Mouse (Mus musculus) embryonic facial prominence, embryonic 14.5 days (tissue): ENCODE measurements around the gene Gprc5a. TPM values are rescaled to one million over a fixed set of nuclear protein-coding genes. Genes with fewer than 3 reads are reported as not detected.

ENCODE experiments used
- ATAC-seq: fragments of 200-750 bp; cut with Nextera tagmentation; 2 replicates; pipeline ENCODE4 v1.8.0; 2017; ENCODE audit warnings: low read depth, moderate number of reproducible peaks, moderate TSS enrichment
- DNase-seq: peaks from one replicate; pipeline ENCODE4 v3.0.0-alpha.2; 2015; ENCODE audit warnings: low spot score
- H3K27ac ChIP-seq: fragments of 300-500 bp; sonication (generic); replicated peaks from 2 replicates; pipeline ENCODE4 v1.5.1; 2014; ENCODE audit warnings: low read depth, mild to moderate bottlenecking, low read length, moderate library complexity
- H3K27me3 ChIP-seq: fragments of 300-500 bp; sonication (generic); replicated peaks from 2 replicates; pipeline ENCODE4 v1.6.1; 2014; ENCODE audit warnings: low read length; ENCODE audit not compliant: control insufficient read depth, insufficient read depth
- H3K36me3 ChIP-seq: fragments of 300-500 bp; sonication (generic); 2 replicates; pipeline ENCODE4 v1.6.1; 2014; ENCODE audit warnings: low read length, mixed read lengths; ENCODE audit not compliant: control insufficient read depth, insufficient read depth
- H3K4me1 ChIP-seq: fragments of 300-500 bp; sonication (generic); 2 replicates; pipeline ENCODE4 v1.6.1; 2014; ENCODE audit warnings: antibody characterized with exemption, low read length; ENCODE audit not compliant: control insufficient read depth, insufficient read depth
- H3K4me2 ChIP-seq: fragments of 300-500 bp; sonication (generic); 2 replicates; pipeline ENCODE4 v1.6.1; 2014; ENCODE audit warnings: low read depth, mild to moderate bottlenecking, low read length, moderate library complexity, mixed read lengths
- H3K4me3 ChIP-seq: fragments of 300-500 bp; sonication (generic); 2 replicates; pipeline ENCODE4 v1.5.1; 2014; ENCODE audit warnings: low read depth, mild to moderate bottlenecking, low read length
- H3K9ac ChIP-seq: fragments of 300-500 bp; sonication (generic); 2 replicates; pipeline ENCODE4 v1.6.1; 2014; ENCODE audit warnings: low read depth, mild to moderate bottlenecking, low read length, moderate library complexity, mixed read lengths
- H3K9me3 ChIP-seq: fragments of 300-500 bp; sonication (generic); 2 replicates; pipeline ENCODE4 v1.6.1; 2016; ENCODE audit warnings: low read length; ENCODE audit not compliant: control insufficient read depth
- WGBS: fragments of 180-500 bp; shearing (Covaris S2); extraction: QIAGEN DNeasy Blood & Tissue Kit; methylation state at CpG from one replicate; pipeline ENCODE4 v1.1.7; 2014; 5-methylcytosine and 5-hydroxymethylcytosine counted together
- polyA plus RNA-seq: library from polyadenylated mRNA; unstranded; fragments of >200 nt; fragmentation: Nextera tagmentation; extraction: Ambion mirVana; gene quantifications from 2 replicates; pipeline ENCODE4 v1.2.1, GENCODE M21; 2014

Gene Gprc5a
- polyA plus RNA-seq, 1 experiment from 2014 or later, result 5.2 TPM

DNA sequence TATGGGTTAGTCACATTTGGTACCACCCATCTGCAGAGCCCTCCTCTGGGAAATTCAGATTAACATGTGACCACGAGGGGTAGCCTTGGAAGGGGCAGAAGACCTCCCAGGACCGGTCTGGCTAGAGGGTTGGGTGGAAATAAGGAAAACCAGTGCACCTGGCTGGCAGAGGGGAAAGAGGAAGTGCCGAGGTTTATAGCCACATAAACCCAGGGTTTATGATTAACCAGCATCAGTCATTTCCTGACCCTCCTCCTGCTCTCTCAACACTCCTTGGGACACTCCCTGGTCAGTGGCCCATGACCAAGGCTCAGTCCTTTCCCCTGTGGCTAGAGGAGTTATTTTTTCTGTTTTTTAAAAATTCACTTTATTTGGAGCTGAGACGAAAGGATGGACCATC lies 36.2 kb upstream of the Gprc5a start:
- Histone ChIP-seq H3K4me3 (no peak overlapping the region), H3K4me2 (no peak overlapping the region), H3K27ac (no peak overlapping the region), H3K4me1 (no peaks in the 10 kb centered on the region), H3K27me3 (no peaks in the 10 kb centered on the region), H3K36me3 (peaks cover 2% of the 10 kb centered on the region), H3K9ac (no peak overlapping the region), H3K9me3 (no peaks in the 10 kb centered on the region)
- 84% methylated on average over 4 of the region's 4 CpGs for WGBS
- ATAC-seq (no peak), DNase-seq (no peak)

DNA sequence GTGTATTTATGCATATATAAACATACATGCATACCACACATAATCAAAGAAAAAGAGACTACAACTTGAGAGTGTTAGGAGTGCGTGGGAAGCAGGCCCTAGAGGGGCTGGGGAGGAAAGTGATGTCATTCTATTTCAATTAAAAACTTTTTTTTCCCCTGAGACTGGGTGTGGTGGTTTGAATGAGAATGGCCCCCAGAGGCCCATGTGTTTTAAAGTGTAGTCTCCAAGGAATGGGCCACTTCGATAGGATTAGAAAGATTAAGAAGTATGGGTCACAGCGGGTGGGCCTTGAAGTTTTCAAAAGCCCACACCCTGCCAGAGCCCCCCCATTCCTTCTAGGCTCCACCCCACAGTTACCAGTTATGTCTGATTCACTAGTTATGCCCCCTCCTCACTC lies 26.8 kb upstream of the Gprc5a start:
- no peak overlapping the region for H3K9ac ChIP-seq
- H3K27me3 ChIP-seq, result peaks cover 7% of the 10 kb centered on the region; the same call in 1 of the 2 replicates
- no peak overlapping the region for H3K4me2 ChIP-seq
- ATAC-seq (no peak; the same call in 1 of the 2 replicates), DNase-seq (peak; percentile 9)
- H3K27ac ChIP-seq, result no peak overlapping the region
- H3K4me3 ChIP-seq, result no peak overlapping the region
- no peaks in the 10 kb centered on the region for H3K36me3 ChIP-seq
- H3K9me3 ChIP-seq, result peaks cover 6% of the 10 kb centered on the region
- WGBS, result 49% methylated on average over 3 of the region's 3 CpGs
- H3K4me1 ChIP-seq, result no peaks in the 10 kb centered on the region

DNA sequence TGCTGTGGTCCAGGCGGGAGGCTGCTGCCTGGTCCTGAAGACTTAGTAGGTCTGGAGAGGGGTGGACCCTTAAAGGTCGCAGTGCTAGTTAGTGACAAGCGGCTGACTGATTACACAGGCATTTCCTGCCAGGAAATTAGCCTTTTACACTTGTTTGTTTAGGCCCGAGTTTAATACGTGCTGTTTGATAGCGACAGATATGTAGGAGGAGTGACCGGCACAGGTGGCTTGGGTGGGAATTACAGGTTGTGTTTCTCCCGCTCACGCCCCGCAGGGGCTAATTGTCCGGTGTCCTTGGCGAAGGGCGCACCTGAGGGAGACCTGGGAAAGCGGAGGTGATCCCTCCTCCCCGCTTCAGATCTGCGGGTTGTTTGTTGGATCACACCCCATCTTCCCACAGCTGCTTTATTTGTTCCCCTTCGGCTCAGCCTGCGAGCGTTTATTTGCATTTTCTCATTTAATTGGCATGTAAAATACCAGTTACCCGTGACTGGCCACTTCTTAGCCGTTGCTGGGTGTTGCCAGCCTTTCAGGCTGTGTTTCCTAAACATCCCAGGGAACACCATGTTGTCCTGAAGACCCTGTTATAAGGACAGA lies 25.1 kb upstream of the Gprc5a start:
- 4% methylated on average over 21 of the region's 21 CpGs for WGBS
- no peak overlapping the region for H3K27ac ChIP-seq
- H3K36me3 ChIP-seq, result no peaks in the 10 kb centered on the region
- no peak overlapping the region for H3K9ac ChIP-seq
- H3K27me3 ChIP-seq, result peaks cover 7% of the 10 kb centered on the region; the same call in 1 of the 2 replicates
- peak overlapping the region; percentile 36 for H3K4me2 ChIP-seq
- H3K4me3 ChIP-seq, result no peak overlapping the region
- no peaks in the 10 kb centered on the region for H3K4me1 ChIP-seq
- DNase-seq (no peak), ATAC-seq (no peak)
- H3K9me3 ChIP-seq, result peaks cover 6% of the 10 kb centered on the region

DNA sequence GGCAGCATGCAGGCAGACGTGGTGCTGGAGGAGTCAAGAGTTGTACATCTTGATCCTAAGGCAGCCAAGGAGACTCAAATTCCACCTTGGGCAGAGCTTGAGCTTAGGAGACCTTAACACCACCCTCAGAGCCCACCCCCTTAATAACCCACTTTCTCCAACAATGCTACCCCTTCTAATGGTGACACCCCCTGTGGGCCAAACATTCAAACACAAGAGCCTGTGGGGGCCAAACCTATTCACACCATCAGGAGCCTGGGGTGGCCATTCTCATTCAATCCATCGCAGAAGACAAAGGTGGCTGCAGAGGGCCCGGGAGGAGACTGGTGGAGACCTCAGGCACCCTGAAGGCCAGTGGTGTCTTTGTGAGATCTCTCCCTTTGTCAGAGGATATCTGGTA lies 23.5 kb upstream of the Gprc5a start:
- H3K4me1 ChIP-seq, result no peaks in the 10 kb centered on the region
- no peaks in the 10 kb centered on the region for H3K36me3 ChIP-seq
- no peak overlapping the region for H3K4me2 ChIP-seq
- no peak overlapping the region for H3K4me3 ChIP-seq
- H3K9ac ChIP-seq, result no peak overlapping the region
- peaks cover 7% of the 10 kb centered on the region; the same call in 1 of the 2 replicates for H3K27me3 ChIP-seq
- 64% methylated on average over 3 of the region's 3 CpGs for WGBS
- H3K9me3 ChIP-seq, result peaks cover 6% of the 10 kb centered on the region
- DNase-seq, result no peak
- no peak overlapping the region for H3K27ac ChIP-seq
- ATAC-seq, result no peak

DNA sequence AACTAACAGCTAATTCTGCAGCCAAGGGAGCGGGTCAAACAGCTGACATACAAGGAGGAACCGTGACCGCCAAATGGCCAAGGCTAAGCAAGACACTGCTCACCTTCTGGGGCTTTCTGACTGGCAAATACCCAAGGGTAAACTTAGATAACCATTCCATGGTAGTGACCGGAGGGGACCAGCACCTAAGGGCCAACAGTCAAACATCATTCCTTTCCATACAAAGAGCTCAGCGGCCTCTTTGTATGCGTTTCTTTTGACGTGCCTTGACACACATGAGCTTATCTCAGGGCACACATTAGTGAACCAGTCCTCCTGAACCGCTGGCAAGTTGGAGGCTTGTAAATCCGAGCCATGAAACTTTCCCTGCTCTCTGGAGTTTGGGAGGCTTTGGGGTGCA lies 18.2 kb upstream of the Gprc5a start:
- Histone ChIP-seq H3K9me3 (no peaks in the 10 kb centered on the region), H3K4me2 (no peak overlapping the region), H3K27me3 (no peaks in the 10 kb centered on the region; the same call in 1 of the 2 replicates), H3K36me3 (no peaks in the 10 kb centered on the region), H3K4me3 (no peak overlapping the region), H3K9ac (no peak overlapping the region), H3K4me1 (no peaks in the 10 kb centered on the region), H3K27ac (no peak overlapping the region)
- ATAC-seq (no peak), DNase-seq (no peak)
- 76% methylated on average over 9 of the region's 9 CpGs for WGBS

DNA sequence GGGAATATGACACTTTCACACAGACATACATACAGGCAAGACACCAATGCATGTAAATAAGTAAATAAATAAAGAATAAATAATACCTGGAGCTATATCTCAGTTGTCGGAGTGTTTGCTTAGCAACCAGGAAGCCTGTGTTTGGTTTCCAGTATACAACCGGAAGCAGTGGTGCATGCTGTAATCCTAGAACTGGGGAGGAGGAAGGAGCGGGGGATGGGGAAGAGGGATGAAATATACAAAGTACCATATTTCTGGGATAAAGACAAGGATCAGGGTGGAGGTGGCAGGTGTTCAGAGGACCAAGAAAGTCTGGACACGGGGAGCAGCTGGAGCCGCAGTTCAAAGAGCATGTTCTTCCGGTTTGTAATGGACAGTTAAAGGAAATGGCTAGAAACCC lies 16.9 kb upstream of the Gprc5a start:
- ATAC-seq (no peak), DNase-seq (no peak)
- H3K27me3 ChIP-seq, result no peaks in the 10 kb centered on the region; the same call in 1 of the 2 replicates
- no peaks in the 10 kb centered on the region for H3K4me1 ChIP-seq
- no peak overlapping the region for H3K27ac ChIP-seq
- H3K9me3 ChIP-seq, result no peaks in the 10 kb centered on the region
- no peak overlapping the region for H3K4me2 ChIP-seq
- H3K4me3 ChIP-seq, result no peak overlapping the region
- 68% methylated on average over 6 of the region's 6 CpGs for WGBS
- H3K36me3 ChIP-seq, result no peaks in the 10 kb centered on the region
- H3K9ac ChIP-seq, result no peak overlapping the region

DNA sequence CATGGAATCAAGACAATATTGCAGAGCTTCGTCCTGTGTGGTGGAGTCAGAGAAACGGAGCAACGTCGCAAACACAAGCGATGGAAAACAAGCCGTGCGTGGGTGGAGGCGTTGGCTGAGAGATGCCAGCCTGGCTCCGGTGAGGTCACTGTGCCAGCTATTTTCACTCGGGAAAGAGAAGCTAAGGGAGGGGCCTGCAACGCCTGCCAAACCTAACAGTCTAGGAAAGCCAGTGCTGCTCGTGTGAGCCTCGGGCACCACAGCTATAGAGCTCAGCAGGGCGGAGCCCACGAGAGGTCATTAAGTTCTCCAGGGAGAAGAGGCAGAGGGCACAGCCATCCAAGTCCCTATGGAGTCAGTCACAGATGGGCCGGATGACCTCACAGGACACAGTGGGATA lies 16.5 kb upstream of the Gprc5a start:
- DNase-seq, result no peak
- ATAC-seq, result no peak
- H3K4me3 ChIP-seq, result no peak overlapping the region
- H3K9ac ChIP-seq, result no peak overlapping the region
- H3K27ac ChIP-seq, result no peak overlapping the region
- no peak overlapping the region for H3K4me2 ChIP-seq
- no peaks in the 10 kb centered on the region; the same call in 1 of the 2 replicates for H3K27me3 ChIP-seq
- WGBS, result 78% methylated on average over 16 of the region's 16 CpGs
- H3K4me1 ChIP-seq, result no peaks in the 10 kb centered on the region
- no peaks in the 10 kb centered on the region for H3K9me3 ChIP-seq
- H3K36me3 ChIP-seq, result no peaks in the 10 kb centered on the region

DNA sequence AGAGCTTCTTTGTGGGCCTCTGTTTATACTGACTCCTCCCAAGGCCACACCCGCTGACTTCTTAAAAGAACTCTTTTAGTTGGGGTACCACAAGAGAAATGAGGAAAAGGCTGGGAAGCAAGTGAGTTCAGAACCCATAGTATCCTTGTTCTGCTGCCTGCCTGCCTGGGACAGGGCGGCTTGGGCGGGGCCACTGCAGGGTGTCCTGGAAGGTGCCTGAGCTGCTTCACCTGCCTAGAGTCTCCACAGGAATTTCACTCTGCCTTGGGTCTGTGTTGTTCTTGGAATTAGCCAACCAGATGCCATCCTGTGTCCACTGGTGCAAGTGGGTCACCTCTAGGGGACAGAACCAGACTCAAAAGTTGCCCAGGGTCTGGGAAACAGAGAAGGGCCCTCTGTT lies 11.7 kb upstream of the Gprc5a start:
- DNase-seq (no peak), ATAC-seq (no peak)
- 79% methylated on average over 3 of the region's 3 CpGs for WGBS
- no peaks in the 10 kb centered on the region for H3K9me3 ChIP-seq
- H3K4me2 ChIP-seq, result no peak overlapping the region
- no peak overlapping the region for H3K9ac ChIP-seq
- H3K4me3 ChIP-seq, result no peak overlapping the region
- no peaks in the 10 kb centered on the region for H3K4me1 ChIP-seq
- no peaks in the 10 kb centered on the region for H3K27me3 ChIP-seq
- no peak overlapping the region for H3K27ac ChIP-seq
- no peaks in the 10 kb centered on the region for H3K36me3 ChIP-seq

DNA sequence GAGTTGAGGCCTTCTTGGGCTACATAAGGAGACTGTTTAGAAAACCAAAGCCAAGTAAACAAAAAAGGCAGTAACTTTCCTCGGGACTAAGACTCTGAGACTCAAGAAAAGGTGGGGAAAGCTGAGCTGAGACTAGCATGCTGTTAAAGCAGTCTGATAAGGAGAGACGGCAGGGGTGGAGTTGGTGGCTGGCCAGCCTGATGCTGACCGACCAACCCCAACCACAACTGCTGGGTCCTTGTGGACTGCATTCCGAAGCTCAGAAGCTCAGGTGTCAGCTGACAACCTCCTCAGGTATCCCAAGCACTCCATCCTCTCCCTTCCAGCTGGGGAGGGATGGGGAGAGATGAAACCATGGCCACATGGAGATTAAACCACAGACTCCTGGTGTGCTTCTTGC lies 9.6 kb upstream of the Gprc5a start:
- ATAC-seq (no peak), DNase-seq (no peak)
- Histone ChIP-seq H3K9me3 (no peaks in the 10 kb centered on the region), H3K36me3 (no peaks in the 10 kb centered on the region), H3K4me1 (no peaks in the 10 kb centered on the region), H3K4me2 (no peak overlapping the region), H3K27me3 (no peaks in the 10 kb centered on the region), H3K4me3 (no peak overlapping the region), H3K27ac (no peak overlapping the region), H3K9ac (no peak overlapping the region)
- WGBS, result 52% methylated on average over 4 of the region's 4 CpGs
